Mouse (Mus musculus) stomach, embryonic 14.5 days (tissue): ENCODE data around the gene Slc30a9. TPM values are rescaled to one million over a fixed set of nuclear protein-coding genes. Genes with fewer than 3 reads are reported as not detected.

ENCODE experiments used
- ATAC-seq: fragments of 200-750 bp; cut with Nextera tagmentation; 2 replicates; pipeline ENCODE4 v1.8.0; 2017; ENCODE audit warnings: low read depth, moderate TSS enrichment; ENCODE audit not compliant: insufficient number of reproducible peaks, insufficient read depth, low FRiP score
- H3K27ac ChIP-seq: fragments of 300-500 bp; sonication (generic); 2 replicates; pipeline ENCODE4 v1.5.1; 2014; ENCODE audit warnings: mild to moderate bottlenecking, low read length, moderate library complexity, mixed read lengths
- H3K27me3 ChIP-seq: fragments of 300-500 bp; sonication (generic); 2 replicates; pipeline ENCODE4 v1.6.1; 2014; ENCODE audit warnings: low read length, control low read depth, mixed read lengths; ENCODE audit not compliant: control insufficient read depth, insufficient read depth
- H3K36me3 ChIP-seq: fragments of 300-500 bp; sonication (generic); 2 replicates; pipeline ENCODE4 v1.6.1; 2014; ENCODE audit warnings: mild to moderate bottlenecking, control low read depth, low read length, moderate library complexity, mixed read lengths; ENCODE audit not compliant: control insufficient read depth, insufficient read depth
- H3K4me1 ChIP-seq: fragments of 300-500 bp; sonication (generic); 2 replicates; pipeline ENCODE4 v1.6.1; 2014; ENCODE audit warnings: low read length, control low read depth, mixed read lengths; ENCODE audit not compliant: control insufficient read depth, insufficient read depth
- H3K4me2 ChIP-seq: fragments of 300-500 bp; sonication (generic); replicated peaks from 2 replicates; pipeline ENCODE4 v1.6.1; 2014; ENCODE audit warnings: low read depth, low read length, control low read depth
- H3K4me3 ChIP-seq: fragments of 300-500 bp; sonication (generic); 2 replicates; pipeline ENCODE4 v1.5.1; 2014; ENCODE audit warnings: low read depth, low read length, control low read depth
- H3K9ac ChIP-seq: fragments of 300-500 bp; sonication (generic); replicated peaks from 2 replicates; pipeline ENCODE4 v1.6.1; 2014; ENCODE audit warnings: low read depth, mild to moderate bottlenecking, control low read depth, low read length, moderate library complexity, mixed read lengths
- H3K9me3 ChIP-seq: fragments of 300-500 bp; sonication (generic); 2 replicates; pipeline ENCODE4 v1.6.1; 2016; ENCODE audit warnings: low read depth, low read length, control low read depth; ENCODE audit not compliant: control insufficient read depth
- WGBS: fragments of 180-500 bp; shearing (Covaris S2); extraction: QIAGEN DNeasy Blood & Tissue Kit; methylation state at CpG from one replicate; pipeline ENCODE4 v1.1.7; 2014; 5-methylcytosine and 5-hydroxymethylcytosine counted together
- polyA plus RNA-seq: library from polyadenylated mRNA; unstranded; fragments of >200 nt; fragmentation: Nextera tagmentation; extraction: Ambion mirVana; gene quantifications from 2 replicates; pipeline ENCODE4 v1.2.1, GENCODE M21; 2014

The Slc30a9 gene
- polyA plus RNA-seq, 1 experiment from 2014 or later, result 102 TPM

DNA sequence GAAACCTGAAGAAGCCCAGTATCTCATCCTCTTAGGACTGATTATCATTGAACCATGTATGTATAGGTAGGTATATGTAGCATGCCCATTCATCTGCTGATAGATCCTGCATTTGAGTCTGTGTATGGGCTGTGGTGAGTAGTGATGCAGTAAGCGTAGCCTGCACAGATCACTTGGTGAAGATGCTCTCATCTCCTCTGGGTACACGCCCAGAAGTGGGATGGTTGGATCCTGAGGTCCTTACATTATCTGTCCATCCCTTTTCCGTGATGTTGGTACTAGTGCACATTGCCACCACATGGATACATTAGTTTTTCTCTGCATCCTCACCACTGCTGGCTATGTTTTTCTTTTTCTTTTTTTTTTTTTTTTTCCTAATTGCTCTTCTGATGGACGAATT lies 26.9 kb upstream of the Slc30a9 start:
- WGBS, result 94% methylated on average over 4 of the region's 4 CpGs
- Histone ChIP-seq H3K9me3 (no peaks in the 10 kb centered on the region), H3K36me3 (peaks cover 14% of the 10 kb centered on the region), H3K4me2 (no peak overlapping the region), H3K4me1 (no peaks in the 10 kb centered on the region), H3K27ac (no peak overlapping the region), H3K4me3 (no peak overlapping the region), H3K27me3 (no peaks in the 10 kb centered on the region), H3K9ac (no peak overlapping the region)
- no peak; the same call in 1 of the 2 replicates for ATAC-seq

DNA sequence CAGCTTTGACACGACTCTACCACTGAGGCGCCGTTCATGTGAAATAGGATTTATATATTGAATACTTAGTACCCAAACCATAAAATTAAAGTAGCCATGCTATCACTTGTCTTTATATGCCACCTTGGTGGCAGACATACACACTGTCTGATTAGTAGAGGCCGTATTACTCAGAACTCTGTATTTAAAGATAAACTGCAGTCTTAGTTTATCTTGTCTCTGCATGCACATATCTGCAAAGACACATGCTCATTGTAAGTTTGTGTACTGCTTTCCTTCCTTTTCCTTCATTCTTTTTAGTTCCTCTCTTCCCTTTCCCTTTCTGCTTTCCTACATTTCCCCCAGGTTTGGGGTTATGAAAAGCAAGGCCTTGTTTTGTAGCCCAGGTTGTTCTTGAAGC lies 26.4 kb upstream of the Slc30a9 start:
- ATAC-seq, result no peak
- Histone ChIP-seq H3K27ac (no peak overlapping the region), H3K9ac (no peak overlapping the region), H3K36me3 (peaks cover 19% of the 10 kb centered on the region), H3K4me1 (no peaks in the 10 kb centered on the region), H3K9me3 (no peaks in the 10 kb centered on the region), H3K4me3 (no peak overlapping the region), H3K27me3 (no peaks in the 10 kb centered on the region), H3K4me2 (no peak overlapping the region)
- 98% methylated on average over 4 of the region's 4 CpGs for WGBS

DNA sequence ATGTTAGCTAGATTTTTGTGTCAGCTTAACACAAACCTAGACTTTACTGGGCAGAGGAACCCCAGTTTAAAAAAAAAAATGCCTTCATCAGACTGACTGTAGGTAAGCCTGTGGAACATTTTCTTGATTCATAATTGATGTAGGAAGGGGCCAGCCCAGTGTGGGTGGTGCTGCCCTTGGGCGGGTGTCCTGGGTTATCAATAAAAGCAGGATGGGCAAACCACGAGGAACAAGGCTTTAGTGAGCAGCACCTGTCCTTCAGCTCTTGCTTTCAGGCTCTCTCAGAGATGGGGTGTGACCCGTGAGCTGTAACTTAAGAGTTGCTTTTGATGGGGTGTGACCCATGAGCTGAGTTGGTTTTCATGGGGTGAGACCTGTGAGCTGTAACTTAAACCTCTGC lies 11.7 kb upstream of the Slc30a9 start:
- peaks cover 3% of the 10 kb centered on the region; the same call in 1 of the 2 replicates for H3K36me3 ChIP-seq
- no peak for ATAC-seq
- H3K9ac ChIP-seq, result no peak overlapping the region
- H3K4me3 ChIP-seq, result no peak overlapping the region
- 45% methylated on average over 3 of the region's 3 CpGs for WGBS
- no peaks in the 10 kb centered on the region for H3K4me1 ChIP-seq
- H3K4me2 ChIP-seq, result no peak overlapping the region
- no peaks in the 10 kb centered on the region for H3K9me3 ChIP-seq
- no peak overlapping the region for H3K27ac ChIP-seq
- H3K27me3 ChIP-seq, result no peaks in the 10 kb centered on the region

DNA sequence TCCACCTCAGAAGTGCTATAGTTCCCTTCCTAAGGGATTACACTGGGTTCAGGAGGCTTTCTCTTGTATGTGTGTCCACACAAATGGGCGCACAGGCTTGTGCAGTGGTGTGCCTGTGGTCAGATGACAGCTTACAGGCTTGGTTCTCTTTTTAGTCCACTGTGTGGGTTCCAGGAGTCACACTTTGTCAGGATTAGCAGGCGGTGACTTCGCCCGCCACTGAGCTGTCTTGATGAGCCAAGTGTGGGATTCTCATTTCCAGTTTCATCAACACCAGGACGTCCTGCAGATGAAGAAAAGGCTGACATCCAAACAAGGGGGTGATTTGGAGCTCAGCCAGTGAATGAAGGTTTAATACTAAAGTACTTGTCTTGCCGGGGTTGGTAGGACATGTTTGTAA lies 11.1 kb upstream of the Slc30a9 start:
- Histone ChIP-seq H3K9me3 (no peaks in the 10 kb centered on the region), H3K27ac (no peak overlapping the region), H3K4me3 (no peak overlapping the region), H3K27me3 (no peaks in the 10 kb centered on the region), H3K4me1 (no peaks in the 10 kb centered on the region), H3K4me2 (no peak overlapping the region), H3K36me3 (peaks cover 3% of the 10 kb centered on the region; the same call in 1 of the 2 replicates), H3K9ac (no peak overlapping the region)
- WGBS, result 77% methylated on average over 6 of the region's 6 CpGs
- no peak for ATAC-seq

DNA sequence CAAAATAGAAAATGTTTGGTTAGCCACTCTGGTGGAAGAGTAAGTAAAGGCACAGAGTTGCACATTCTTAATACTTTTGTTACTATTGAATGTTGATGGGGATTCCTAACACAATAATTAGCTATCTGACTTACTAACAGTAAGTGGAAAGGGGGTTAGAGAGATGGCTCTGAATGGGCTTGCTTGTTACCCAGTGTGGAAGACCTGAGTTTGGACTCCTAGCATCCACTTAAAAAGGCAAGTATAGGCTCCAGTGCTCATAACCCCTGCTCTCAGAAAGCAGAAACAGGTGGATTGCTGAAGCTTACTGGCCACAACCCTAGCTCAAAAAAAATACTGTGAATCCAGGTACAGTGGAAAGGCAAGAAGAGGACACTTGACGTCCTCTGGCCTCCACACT lies 10.6 kb upstream of the Slc30a9 start:
- H3K4me2 ChIP-seq, result no peak overlapping the region
- H3K9ac ChIP-seq, result no peak overlapping the region
- H3K4me1 ChIP-seq, result no peaks in the 10 kb centered on the region
- no peak overlapping the region for H3K4me3 ChIP-seq
- no peak for ATAC-seq
- peaks cover 3% of the 10 kb centered on the region; the same call in 1 of the 2 replicates for H3K36me3 ChIP-seq
- no peaks in the 10 kb centered on the region for H3K27me3 ChIP-seq
- no peak overlapping the region for H3K27ac ChIP-seq
- WGBS, result 88% methylated on average over 1 of the region's 1 CpGs
- H3K9me3 ChIP-seq, result no peaks in the 10 kb centered on the region

DNA sequence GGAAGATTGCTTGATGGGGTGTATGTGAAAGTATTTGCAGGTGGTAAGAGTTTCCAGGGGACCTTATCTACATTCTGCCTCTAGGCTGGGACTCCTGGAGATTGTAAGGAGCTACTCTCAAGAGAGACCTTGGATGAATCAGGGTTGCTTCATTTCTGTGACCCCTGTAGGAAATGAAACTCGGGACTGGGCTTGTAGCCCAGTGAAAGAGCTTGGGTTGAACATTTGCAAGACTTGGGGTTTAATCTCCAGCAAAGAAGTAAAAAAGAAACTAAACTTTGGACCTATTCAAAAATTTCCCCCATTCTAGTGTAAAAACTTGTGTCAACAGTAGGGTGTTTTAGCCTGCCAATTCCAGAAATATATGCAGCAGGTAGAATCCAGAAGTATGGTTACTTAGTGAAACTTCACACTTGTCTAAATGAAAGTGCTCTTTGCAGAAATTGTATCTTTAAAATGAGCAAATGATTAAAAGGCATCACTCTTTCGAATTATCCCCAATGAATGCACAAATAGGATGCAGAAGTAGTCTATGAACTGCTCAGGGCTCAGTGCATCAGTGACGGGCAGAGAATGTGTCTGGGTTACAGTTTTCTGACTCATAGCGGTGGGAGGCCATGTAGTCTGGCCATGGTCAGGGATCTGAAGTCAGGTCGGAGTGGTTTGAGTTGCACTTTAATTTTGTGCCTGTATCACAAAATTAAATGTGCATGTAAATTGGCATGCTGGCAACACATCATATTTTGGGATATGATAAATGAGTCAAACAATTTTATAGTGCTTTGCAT lies 9.5 kb upstream of the Slc30a9 start:
- WGBS, result 82% methylated on average over 5 of the region's 5 CpGs
- Histone ChIP-seq H3K4me1 (no peaks in the 10 kb centered on the region), H3K4me2 (no peak overlapping the region), H3K36me3 (peaks cover 3% of the 10 kb centered on the region; the same call in 1 of the 2 replicates), H3K27ac (no peak overlapping the region), H3K9me3 (no peaks in the 10 kb centered on the region), H3K27me3 (no peaks in the 10 kb centered on the region), H3K4me3 (no peak overlapping the region), H3K9ac (no peak overlapping the region)
- ATAC-seq, result no peak

DNA sequence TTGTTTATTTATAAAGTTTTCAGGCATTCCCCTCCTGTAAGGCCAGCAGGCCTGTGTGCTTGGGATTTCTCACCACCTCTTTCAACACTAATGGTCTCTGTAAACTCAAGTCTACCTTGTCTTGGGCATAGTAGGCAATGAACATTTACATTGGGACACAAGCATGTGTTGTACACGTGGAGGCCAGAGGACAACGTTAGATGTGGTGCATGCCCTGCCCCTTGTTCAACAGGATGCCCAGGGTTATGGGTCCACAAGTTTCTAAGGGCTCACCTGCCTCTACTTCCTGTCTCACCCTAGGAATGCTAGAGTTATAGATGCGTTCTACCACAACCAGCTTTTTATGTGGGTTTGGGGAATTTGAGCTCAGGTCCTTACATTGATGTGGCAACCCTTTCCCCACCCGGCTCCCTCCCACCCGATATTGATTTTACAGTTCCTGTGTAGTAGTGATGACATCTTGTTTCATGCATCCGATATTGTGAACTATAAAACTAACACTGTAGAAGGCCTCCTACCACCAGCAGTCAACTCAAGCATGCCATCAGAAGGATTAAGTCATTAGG lies 6.8 kb upstream of the Slc30a9 start:
- no peak overlapping the region for H3K27ac ChIP-seq
- no peaks in the 10 kb centered on the region for H3K27me3 ChIP-seq
- 90% methylated on average over 6 of the region's 6 CpGs for whole genome bisulfite sequencing
- no peak overlapping the region for H3K4me2 ChIP-seq
- no peak overlapping the region for H3K4me3 ChIP-seq
- H3K4me1 ChIP-seq, result no peaks in the 10 kb centered on the region
- H3K36me3 ChIP-seq, result no peaks in the 10 kb centered on the region
- no peak for ATAC-seq
- H3K9ac ChIP-seq, result no peak overlapping the region
- H3K9me3 ChIP-seq, result no peaks in the 10 kb centered on the region

DNA sequence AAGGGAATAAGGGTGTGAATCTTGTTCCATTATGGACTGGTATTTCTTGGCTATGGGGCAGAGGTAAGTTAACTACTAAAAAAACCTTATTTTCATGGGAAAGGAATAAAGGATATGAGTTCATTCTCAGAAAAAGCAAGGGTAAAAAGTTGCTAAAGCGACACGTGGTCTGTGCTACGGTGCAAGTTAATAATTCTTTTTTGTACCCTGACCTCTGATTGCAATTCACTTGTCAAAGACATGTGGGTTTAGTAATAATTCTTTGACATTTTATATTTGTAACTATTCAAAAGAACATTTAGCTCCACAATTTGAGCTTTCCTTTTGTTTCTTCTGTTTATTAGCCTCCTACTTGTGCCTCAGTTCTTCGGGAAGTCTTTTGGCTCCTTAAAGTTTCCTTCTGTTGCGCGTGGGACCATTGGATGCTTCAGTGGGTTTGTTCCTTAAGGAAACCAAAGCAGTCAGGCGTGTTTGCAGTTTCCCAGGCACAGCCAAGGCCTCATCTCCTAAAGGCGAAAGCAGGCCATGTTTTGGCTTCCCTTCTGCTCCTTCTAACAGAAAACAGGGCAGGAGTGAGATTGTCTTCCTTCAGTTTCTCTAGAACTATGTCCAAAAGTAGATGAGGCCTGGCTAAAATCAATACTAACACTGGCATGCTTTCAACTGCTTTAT lies 5.7 kb upstream of the Slc30a9 start:
- no peaks in the 10 kb centered on the region for H3K4me1 ChIP-seq
- no peak overlapping the region for H3K4me2 ChIP-seq
- no peaks in the 10 kb centered on the region for H3K9me3 ChIP-seq
- no peaks in the 10 kb centered on the region for H3K27me3 ChIP-seq
- H3K27ac ChIP-seq, result no peak overlapping the region
- WGBS, result 97% methylated on average over 8 of the region's 8 CpGs
- no peak overlapping the region for H3K4me3 ChIP-seq
- no peak overlapping the region for H3K9ac ChIP-seq
- H3K36me3 ChIP-seq, result no peaks in the 10 kb centered on the region
- no peak for ATAC-seq
